Mouse (Mus musculus) CD4-positive, CD25-positive, alpha-beta regulatory T cell, adult 2 months (primary cell): ENCODE results near the gene Gtsf1l.
A peak's percentile ranks its signal among the peaks of the same experiment; 100 is the strongest.
"Not testable (repeated sequence)": the region's sequence is repeated elsewhere in the genome, so short reads cannot be mapped to it uniquely, and the experiment has no call there.

Experiments
- DNase-seq: peaks from one replicate; pipeline ENCODE4 v3.0.0-alpha.2; 2012; ENCODE audit warnings: low read depth, low spot score

Gtsf1l gene

DNA sequence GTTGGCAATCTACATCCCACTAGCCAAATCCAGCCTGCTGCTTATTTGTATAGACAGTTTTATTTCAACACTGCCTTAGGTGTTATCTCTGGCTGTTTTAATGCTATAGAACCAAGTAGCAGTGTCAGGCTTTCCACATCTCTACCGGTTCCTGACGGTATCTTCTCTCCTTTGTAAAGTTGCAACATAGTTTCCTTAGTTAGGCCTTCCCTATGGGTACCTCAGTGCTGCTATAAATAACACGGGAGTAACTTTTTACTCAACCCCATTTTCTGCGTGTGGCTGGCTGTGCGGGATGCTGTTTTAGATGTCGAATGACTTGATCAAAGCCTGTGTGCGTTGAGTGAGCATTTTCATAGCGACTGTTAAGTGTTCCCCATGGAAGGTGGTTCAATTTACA lies 1.1 kb downstream of the Gtsf1l start:
- no peak for DNase-seq

DNA sequence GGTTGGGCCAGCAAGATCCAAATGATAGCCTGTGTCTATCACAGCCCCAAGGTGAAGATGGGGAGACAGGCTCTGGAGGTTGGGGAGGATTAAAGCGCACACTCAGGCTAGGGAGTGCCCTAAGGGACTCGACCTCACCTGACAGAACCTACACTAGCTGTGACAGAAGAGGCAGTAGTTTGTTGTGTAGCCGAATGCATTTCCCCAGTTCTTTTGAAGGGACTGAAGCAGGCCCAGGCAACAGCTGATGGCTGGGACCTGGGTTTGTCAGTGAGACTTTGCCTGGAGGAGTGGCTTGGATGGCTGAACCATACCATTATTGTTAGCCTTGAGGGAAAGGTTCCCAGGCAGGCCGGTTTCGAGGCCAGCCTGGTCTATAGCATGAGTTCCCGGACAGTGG lies 2.6 kb downstream of the Gtsf1l start:
- no peak for DNase-seq

DNA sequence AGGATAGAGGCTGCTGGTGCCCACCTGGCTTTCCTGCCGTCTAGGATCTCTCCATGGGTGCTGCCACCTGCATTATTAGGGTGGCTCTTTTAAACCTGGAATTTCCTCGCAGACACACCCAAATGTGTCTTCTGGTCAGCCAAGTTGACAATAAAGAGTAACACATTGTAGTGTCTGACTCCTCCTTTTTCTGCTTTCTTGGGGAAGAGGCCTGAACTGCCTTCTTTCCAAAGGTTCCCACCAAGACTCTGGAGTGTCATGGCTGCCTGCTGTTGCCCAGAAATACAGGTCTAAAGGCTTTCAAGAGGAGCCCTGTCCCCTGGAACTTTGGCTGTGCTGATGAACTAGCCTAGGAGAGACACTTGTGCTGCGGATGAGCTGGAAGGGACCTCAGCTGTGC lies 3.1 kb downstream of the Gtsf1l start:
- DNase-seq: no peak

GRCm38 (mm10) chr2:163082591-163082990 lies 5.1 kb downstream of the Gtsf1l start:
- no peak for DNase-seq

DNA sequence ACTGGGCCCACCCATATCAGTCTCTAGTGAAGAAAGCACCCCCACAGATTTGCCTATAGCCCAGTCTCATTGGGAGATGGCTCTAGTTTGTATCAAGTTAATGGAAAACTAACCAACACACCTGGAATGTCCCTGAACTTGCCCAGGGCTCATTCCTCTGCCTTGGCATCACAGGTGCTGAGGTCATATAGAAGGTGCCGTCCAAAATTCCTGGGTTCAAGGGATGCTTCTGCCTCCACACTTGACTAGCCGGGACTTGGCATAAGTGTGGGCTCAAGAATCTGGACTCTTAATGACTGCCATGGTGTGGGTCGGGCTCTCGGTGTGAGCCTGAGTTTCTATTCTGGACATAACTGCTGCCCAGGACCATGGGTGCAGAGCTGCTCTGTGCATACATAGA lies 8.6 kb downstream of the Gtsf1l start:
- DNase-seq: no peak

GRCm38 (mm10) chr2:163075234-163075633 lies 12.4 kb downstream of the Gtsf1l start:
- DNase-seq: no peak

- no peak for DNase-seq
These were observed 12.8 kb downstream of the Gtsf1l start for GRCm38 (mm10) chr2:163074808-163075207.

DNA sequence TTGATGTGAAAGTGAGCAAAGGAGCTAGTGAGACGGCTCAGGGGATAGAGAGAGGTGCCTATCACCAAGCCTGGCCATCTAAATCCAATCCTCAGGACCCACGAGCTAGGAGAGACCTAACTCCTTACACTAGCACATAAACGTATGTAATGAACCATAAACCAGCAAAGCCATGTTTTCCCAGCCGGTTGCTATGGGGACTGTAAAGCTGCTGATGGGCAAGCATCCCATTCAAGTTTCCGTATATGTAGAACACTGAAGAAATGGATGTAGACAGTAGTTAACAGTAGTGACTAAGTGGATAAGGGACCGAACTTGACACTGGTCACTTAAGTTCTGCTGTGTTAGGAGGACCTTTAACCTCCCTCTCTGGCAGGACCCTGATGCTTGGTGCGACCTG lies 13.6 kb downstream of the Gtsf1l start:
- DNase-seq: no peak

GRCm38 (mm10) chr2:163073023-163073757 lies 14.5 kb downstream of the Gtsf1l start:
- DNase-seq: no peak

GRCm38 (mm10) chr2:163071590-163071989 lies 16.1 kb downstream of the Gtsf1l start:
- DNase-seq: no peak

DNA sequence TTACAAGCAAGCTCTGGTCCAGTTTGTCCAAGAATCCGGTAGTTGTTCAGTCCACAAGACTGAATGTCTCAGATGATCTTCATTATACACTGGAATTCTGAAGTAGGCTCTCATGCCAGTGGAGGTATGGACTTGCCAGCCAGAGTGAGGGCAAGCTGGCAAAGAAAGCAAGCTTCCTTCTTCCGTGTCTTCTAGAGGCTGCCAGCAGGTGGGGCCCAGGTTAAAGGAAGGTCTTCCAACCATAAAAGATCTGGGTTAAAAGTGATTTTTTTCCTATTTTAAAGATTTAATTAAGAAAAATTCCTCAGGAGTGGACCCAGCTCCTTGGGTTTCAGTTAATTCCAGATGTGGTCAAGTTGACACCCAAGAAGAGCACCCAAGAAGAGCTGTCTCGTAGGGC lies 17.4 kb downstream of the Gtsf1l start:
- DNase-seq: no peak

DNA sequence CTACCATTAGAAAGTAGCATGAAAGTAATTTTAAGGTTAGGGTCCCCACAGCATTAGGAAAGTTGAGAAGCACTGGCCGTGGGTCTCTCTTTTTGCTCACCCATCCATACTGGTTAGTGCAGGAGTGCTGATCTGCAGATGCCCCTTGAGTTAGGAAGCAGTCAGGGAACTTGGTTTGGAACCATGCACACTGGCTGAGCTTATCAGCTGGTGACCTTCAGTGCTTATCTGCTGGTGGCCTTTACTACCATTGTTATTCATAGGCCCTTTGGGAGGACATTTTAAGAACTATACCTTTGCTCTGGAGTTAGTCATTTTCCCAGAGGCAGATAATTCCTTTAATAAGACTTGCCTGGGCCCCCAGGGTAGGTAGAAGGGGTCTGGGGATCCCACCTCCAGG lies 20.4 kb downstream of the Gtsf1l start:
- no peak for DNase-seq

- no peak for DNase-seq
These were observed 21.3 kb downstream of the Gtsf1l start for GRCm38 (mm10) chr2:163066326-163066725.

GRCm38 (mm10) chr2:163062119-163062508 lies 25.5 kb downstream of the Gtsf1l start:
- no peak for DNase-seq

GRCm38 (mm10) chr2:163061203-163062118 lies 26.2 kb downstream of the Gtsf1l start:
- no peak for DNase-seq

- DNase-seq: no peak
These were observed 27.0 kb downstream of the Gtsf1l start for GRCm38 (mm10) chr2:163060630-163061029.

DNA sequence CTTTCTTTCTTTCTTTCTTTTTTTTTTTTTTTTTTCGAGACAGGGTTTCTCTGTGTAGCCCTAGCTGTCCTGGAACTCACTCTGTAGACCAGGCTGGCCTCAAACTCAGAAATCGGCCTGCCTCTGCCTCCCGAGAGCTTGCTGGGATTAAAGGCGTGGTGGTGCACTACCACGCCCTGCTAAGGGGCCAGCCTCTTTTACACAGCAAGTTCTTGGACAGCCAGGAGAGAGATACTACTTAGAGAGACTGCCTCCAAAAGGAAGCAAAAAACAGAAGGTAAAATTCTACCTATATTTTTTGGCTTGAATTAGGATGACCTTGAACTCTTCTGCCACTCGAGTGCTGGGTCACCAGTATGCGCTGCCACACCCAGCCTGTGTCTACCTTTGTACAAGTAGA lies 28.7 kb downstream of the Gtsf1l start:
- DNase-seq: not testable (repeated sequence)

DNA sequence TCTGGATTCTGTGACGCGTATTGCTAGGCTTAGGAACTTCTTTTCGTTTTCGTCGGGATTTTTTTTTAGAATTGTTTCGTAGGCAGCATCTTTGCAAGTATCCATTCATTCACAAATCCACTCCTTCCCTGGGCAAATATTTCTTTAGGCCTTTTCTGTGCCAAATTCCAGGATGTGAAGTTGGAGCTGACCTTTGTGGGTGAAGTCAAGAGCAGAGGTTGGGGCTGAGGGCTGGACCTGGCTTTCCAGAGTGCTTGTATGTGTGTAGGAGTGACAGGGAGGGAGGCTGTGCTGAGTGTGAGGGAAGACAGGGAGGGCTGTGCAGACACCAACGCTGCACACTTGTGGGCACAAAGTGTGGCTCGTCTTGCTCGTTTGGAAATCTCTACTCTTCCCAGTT lies 31.1 kb downstream of the Gtsf1l start:
- no peak for DNase-seq

- DNase-seq: no peak
These were observed 31.9 kb downstream of the Gtsf1l start for GRCm38 (mm10) chr2:163055715-163056114.

DNA sequence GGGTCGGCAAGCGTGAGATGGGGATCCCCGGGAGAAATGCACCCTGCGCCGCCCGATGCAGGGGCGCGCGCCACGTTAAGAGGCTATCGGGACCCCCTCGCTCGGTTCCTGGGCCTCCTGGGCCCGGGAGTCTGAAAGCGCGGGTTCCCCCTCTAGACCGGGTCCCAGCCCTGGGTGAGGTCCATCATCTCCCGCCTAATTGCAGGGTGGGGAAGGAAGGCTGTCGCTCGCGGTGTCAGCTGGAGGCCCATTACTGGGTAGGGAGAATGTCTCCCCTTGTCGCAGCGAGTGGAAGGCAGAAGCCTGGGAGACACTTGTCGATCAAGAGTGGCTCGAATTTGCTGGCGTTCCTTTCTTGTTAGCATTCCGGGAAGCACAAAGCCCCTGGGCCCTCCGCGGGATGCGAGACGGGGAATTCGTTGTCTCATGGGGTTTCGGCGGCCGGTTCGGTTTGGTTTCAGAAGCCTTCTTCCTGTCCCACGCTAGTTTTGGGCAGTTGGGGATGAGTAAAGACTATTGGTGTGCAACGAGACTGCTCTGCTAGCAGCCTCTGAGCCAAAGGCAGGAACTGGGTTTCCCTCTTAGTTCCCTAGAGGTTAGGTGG lies 32.7 kb downstream of the Gtsf1l start:
- peak; percentile 19 for DNase-seq

GRCm38 (mm10) chr2:163054335-163054840 lies 33.3 kb downstream of the Gtsf1l start, which contains the start of gene Mybl2:
Mybl2 (plus strand) TSS chr2:163054687.
- DNase-seq: peak; percentile 95

GRCm38 (mm10) chr2:163052826-163053225 lies 34.8 kb downstream of the Gtsf1l start:
- no peak for DNase-seq
